Mouse (Mus musculus) bone marrow macrophage, adult 2 months (primary cell): Measurements from ENCODE around the gene Rsph10b.

Experiments used
- CTCF ChIP-seq: IDR thresholded peaks from 2 replicates; pipeline ENCODE4 v1.5.1; 2012; ENCODE audit warnings: low read depth, mild to moderate bottlenecking, low read length, moderate library complexity
- POLR2A ChIP-seq: IDR thresholded peaks from 2 replicates; pipeline ENCODE4 v1.6.1; 2012; ENCODE audit warnings: mild to moderate bottlenecking, low read depth, low read length, borderline replicate concordance

DNA sequence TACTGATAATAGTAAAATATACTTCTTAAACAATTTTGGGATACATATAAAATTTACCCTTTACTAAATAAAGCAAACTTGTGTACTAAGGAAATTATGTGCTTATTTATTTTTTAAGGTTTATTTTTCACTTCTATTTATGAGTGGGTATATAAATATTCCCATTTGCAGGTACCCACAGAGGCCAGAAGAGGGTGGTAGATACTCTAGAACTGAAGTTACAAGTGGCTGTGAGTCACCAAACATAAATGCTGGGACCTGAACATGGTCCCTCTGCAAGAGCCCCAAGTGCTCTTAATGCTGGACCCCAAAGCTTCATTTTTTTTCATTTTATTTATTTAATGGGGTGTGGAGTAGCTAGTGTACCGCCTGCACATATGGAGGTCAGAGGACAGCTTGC is 1.0 kb downstream of the Rsph10b start:
- TF ChIP-seq CTCF (no peak), POLR2A (no peak)
